Mouse (Mus musculus): ENCODE results near the gene Spata5. TPM values are rescaled to one million over a fixed set of nuclear protein-coding genes. Genes with fewer than 3 reads are reported as not detected.

Spata5 gene
- 51.4 TPM for polyA plus RNA-seq (2017; shearing (Covaris generic))

DNA sequence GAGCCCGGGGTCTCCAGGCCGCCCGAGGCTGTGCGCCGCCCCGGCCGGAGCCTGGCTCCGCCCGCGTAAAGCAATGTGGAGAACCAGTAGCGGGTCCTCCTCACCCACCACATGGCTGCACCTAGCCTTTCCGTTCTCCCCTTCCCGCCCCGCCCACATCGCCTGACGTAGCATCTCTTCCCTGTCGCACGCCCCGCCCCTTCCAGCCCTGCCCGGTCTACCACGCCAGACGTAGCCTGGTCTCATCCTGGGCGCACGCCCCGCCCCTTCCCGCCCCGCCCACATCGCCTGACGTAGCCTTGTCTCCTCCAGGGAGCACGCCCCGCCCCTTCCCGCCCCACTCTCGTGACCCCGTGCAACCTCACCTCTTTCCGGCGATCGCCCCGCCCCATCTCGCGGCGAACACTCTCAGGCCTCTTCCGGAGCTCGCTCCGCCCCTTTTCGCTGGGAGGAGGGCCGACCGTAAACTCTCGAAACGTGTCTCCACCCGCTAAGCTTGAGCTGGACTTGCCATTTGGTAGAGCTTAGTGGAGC, at the start of gene Spata5:
Gene Spata5 (plus strand): TSS at position 439 of the 534 bp plus-strand sequence.

DNA sequence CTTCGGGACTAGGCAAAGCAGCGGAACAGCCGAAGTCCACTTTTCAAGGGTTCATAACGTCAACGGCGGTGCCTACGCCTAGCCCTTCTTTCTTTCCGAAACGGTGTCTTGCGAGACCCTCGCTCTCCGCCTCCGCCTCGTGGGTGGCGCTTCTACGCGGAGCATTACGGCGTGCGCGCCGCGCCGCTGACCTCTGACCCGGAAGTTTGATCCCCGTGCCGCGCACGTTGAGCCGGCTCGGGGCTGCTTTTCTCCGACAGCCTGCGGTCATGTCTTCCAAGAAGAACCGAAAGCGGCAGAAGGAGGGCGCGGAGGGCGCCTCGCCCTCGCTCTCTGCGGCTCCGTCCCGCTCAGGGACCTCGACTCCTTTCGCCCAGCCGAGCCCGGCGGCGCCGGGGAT, 376 bp downstream of the Spata5 start, which contains the start of gene Nudt6:
Gene Nudt6 (minus strand): TSS at position 140 of the 400 bp plus-strand sequence.

Other genes with a start within 250 kb of the Spata5 start
- gene Il21, start 187.3 kb upstream of the Spata5 start, polyA plus RNA-seq (2017; shearing (Covaris generic)): 7.0 TPM
- gene Bbs12, start 107.3 kb upstream of the Spata5 start, polyA plus RNA-seq (2017; shearing (Covaris generic)): 1.1 TPM
- gene Cetn4, start 107.2 kb upstream of the Spata5 start, polyA plus RNA-seq (2017; shearing (Covaris generic)): not detected
- 0.51 TPM for gene Fgf2, start 71.5 kb upstream of the Spata5 start, polyA plus RNA-seq (2017; shearing (Covaris generic))
- gene Nudt6, start 315 bp downstream of the Spata5 start, polyA plus RNA-seq (2017; shearing (Covaris generic)): 25.5 TPM
- 69.8 TPM for gene Spry1, start 220.1 kb downstream of the Spata5 start, polyA plus RNA-seq (2017; shearing (Covaris generic))

Data from effector memory CD4-positive, alpha-beta T cell, adult 7 months (primary cell).